Comparison of ENCODE assay signal across 23 mouse cellular contexts in the genomic region with DNA sequence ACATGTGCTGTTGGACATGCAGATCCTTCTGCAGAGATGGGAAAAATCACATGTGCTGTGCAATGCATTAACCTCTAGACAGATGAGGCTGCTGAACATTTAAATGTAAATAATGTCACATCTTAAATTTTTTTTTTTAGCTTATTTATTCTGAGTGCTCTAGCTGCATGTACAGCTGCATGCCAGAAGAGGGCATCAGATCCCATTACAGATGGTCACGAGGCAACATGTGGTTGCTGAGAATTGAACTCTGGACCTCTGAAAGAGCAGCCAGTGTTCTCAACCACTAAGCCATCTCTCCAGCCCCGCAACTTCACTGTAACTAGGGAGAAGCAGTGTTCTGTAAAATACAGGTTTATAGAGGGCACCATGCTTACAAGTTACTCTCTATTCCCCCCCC. TPM values are rescaled to one million over a fixed set of nuclear protein-coding genes. Genes with fewer than 3 reads are reported as not detected.
"Had no signal": no experiment of that assay in that cellular context is flagged by ENCODE, and none has a peak within 500 bp of the region (broad histone marks: within the 10 kb centered on the region; RNA-seq: fewer than 3 reads in every experiment).

No protein-coding gene starts in this region.

- H3K27ac ChIP-seq: lung, embryonic 15.5 days; macrophage; midbrain, embryonic 13.5 days; midbrain, embryonic 15.5 days; neural tube, embryonic 13.5 days; neural tube, embryonic 15.5 days had no signal

- H3K9ac ChIP-seq: lung, embryonic 15.5 days; midbrain, embryonic 13.5 days; midbrain, embryonic 15.5 days; neural tube, embryonic 13.5 days; neural tube, embryonic 15.5 days had no signal

- H3K27me3 ChIP-seq: lung, embryonic 15.5 days; midbrain, embryonic 13.5 days; midbrain, embryonic 15.5 days; neural tube, embryonic 13.5 days; neural tube, embryonic 15.5 days had no signal

- H3K4me1 ChIP-seq: lung, embryonic 15.5 days; megakaryocyte, embryonic 14.5 days; midbrain, embryonic 13.5 days; midbrain, embryonic 15.5 days; neural tube, embryonic 13.5 days; neural tube, embryonic 15.5 days had no signal

- DNase-seq: lung, adult 2 months; lung, postnatal 14 days; lung, postnatal 36 days; retina, postnatal 1 day; right cerebral cortex, adult 18-20 months; right cerebral cortex, postnatal 25 days; right cerebral cortex, postnatal 4 days; spleen, adult 18-20 months; thymus, postnatal 14 days; thymus, postnatal 36 days had no signal

- H3K4me3 ChIP-seq: lung, embryonic 15.5 days; megakaryocyte, embryonic 14.5 days; midbrain, embryonic 13.5 days; midbrain, embryonic 15.5 days; myocyte; neural tube, embryonic 13.5 days; neural tube, embryonic 15.5 days had no signal

- ATAC-seq: lung, postnatal 0 days; midbrain, embryonic 13.5 days; midbrain, embryonic 15.5 days had no signal

- H3K36me3 ChIP-seq: lung, embryonic 15.5 days; midbrain, embryonic 13.5 days; midbrain, embryonic 15.5 days; neural tube, embryonic 13.5 days; neural tube, embryonic 15.5 days had no signal

- H3K4me2 ChIP-seq: lung, embryonic 15.5 days; midbrain, embryonic 11.5 days; midbrain, embryonic 13.5 days; midbrain, embryonic 15.5 days; neural tube, embryonic 13.5 days; neural tube, embryonic 15.5 days had no signal

- H3K9me3 ChIP-seq: lung, embryonic 15.5 days; midbrain, embryonic 13.5 days; midbrain, embryonic 15.5 days; neural tube, embryonic 13.5 days; neural tube, embryonic 15.5 days had no signal

RNA-seq across cellular contexts. Expression of a gene that starts 11.6 kb away (rescaled TPM):
- total RNA-seq: megakaryocyte progenitor cell, adult 5-6 weeks had no signal
- polyA plus RNA-seq: macrophage; midbrain, embryonic 13.5 days; midbrain, embryonic 15.5 days; midbrain, postnatal 0 days; myocyte; neural tube, embryonic 13.5 days; neural tube, embryonic 15.5 days; testis, adult 2 months had no signal

RNA-seq across cellular contexts. Expression of a gene that starts 53.5 kb away (rescaled TPM):
- polyA plus RNA-seq: macrophage, myocyte had no signal
